Mouse (Mus musculus) olfactory bulb, adult 2 months (tissue): ENCODE results near the gene Akap9. TPM values are rescaled to one million over a fixed set of nuclear protein-coding genes. Genes with fewer than 3 reads are reported as not detected.
"Not testable (repeated sequence)": the region's sequence is repeated elsewhere in the genome, so short reads cannot be mapped to it uniquely, and the experiment has no call there.

Source experiments
- H3K27ac ChIP-seq: fragments of 200-500 bp; 2 replicates; pipeline ENCODE4 v1.5.1; 2012; ENCODE audit warnings: low read depth, low read length; ENCODE audit not compliant: insufficient read depth
- H3K4me1 ChIP-seq: fragments of 200-500 bp; 2 replicates; pipeline ENCODE4 v1.6.1; 2012; ENCODE audit warnings: low read length; ENCODE audit not compliant: control insufficient read depth, insufficient read depth
- H3K4me3 ChIP-seq: fragments of 200-500 bp; 2 replicates; pipeline ENCODE4 v1.5.1; 2012; ENCODE audit warnings: mild to moderate bottlenecking, low read depth, low read length, moderate library complexity; ENCODE audit not compliant: insufficient read depth
- CTCF ChIP-seq: fragments of 200-500 bp; IDR thresholded peaks from 2 replicates; pipeline ENCODE4 v1.5.1; 2012; ENCODE audit warnings: low read depth, mild to moderate bottlenecking, low read length, moderate library complexity; ENCODE audit not compliant: insufficient read depth
- POLR2A ChIP-seq: fragments of 200-500 bp; IDR thresholded peaks from 2 replicates; pipeline ENCODE4 v1.6.1; 2012; ENCODE audit warnings: mild to moderate bottlenecking, low read depth, low read length, moderate library complexity; ENCODE audit not compliant: insufficient read depth
- WGBS: fragments of 180-500 bp; shearing (Covaris S2); methylation state at CpG from one replicate; pipeline ENCODE4 v1.1.7; 2018; 5-methylcytosine and 5-hydroxymethylcytosine counted together
- polyA plus RNA-seq: library from polyadenylated mRNA; stranded (reverse); fragments of >200 nt; gene quantifications from 2 replicates; pipeline ENCODE4 v1.2.4, GENCODE M21; 2012; ENCODE audit warnings: low replicate concordance; ENCODE audit not compliant: missing spikeins, insufficient read depth, insufficient read length

The Akap9 gene
- 166 and 226 TPM in 2 replicates for polyA plus RNA-seq

- Histone ChIP-seq H3K27ac (peak within 1 kb of the TSS; percentile 81), H3K4me1 (peaks cover 5% of the 10 kb centered on the region), H3K4me3 (peak within 1 kb of the TSS; percentile 79)
- TF ChIP-seq CTCF, result no peak
- TF ChIP-seq POLR2A, result peak; percentile 51; the same call in 1 of the 2 replicates
- under 1% methylated on average over 76 of the region's 82 CpGs for WGBS
Measured at GRCm38 (mm10) chr5:3927801-3928689, at the start of gene Akap9. TSS of gene Akap9 (plus strand) at chr5:3928054.

GRCm38 (mm10) chr5:3886862-3887261 is 41.0 kb upstream of the Akap9 start:
- H3K4me1 ChIP-seq, H3K27ac ChIP-seq, H3K4me3 ChIP-seq: not testable (repeated sequence)
- WGBS, result 91% methylated on average over 7 of the region's 7 CpGs

- no peaks in the 10 kb centered on the region for H3K4me1 ChIP-seq
- H3K27ac ChIP-seq, result no peak overlapping the region
- no peak overlapping the region for H3K4me3 ChIP-seq
- TF ChIP-seq CTCF (no peak), POLR2A (no peak)
Measured at GRCm38 (mm10) chr5:3889201-3889600, 38.7 kb upstream of the Akap9 start.

GRCm38 (mm10) chr5:3893459-3894293 is 34.2 kb upstream of the Akap9 start, which contains the start of gene Mterf1a:
TSS of gene Mterf1a (minus strand) at chr5:3893933.
- not testable (repeated sequence) for H3K4me1 ChIP-seq
- WGBS, result under 1% methylated on average over 10 of the region's 47 CpGs

GRCm38 (mm10) chr5:3894294-3894619 is 33.6 kb upstream of the Akap9 start:
- not testable (repeated sequence) for H3K27ac ChIP-seq, H3K4me3 ChIP-seq, H3K4me1 ChIP-seq
- whole genome bisulfite sequencing, result 96% methylated on average over 4 of the region's 4 CpGs

More at GRCm38 (mm10) chr5:3893459-3894293, 34.2 kb upstream of the Akap9 start, which contains the start of gene Mterf1a:
- peak within 1 kb of the TSS; percentile 30; the same call in 1 of the 2 replicates for H3K4me3 ChIP-seq
- not testable (repeated sequence) for H3K27ac ChIP-seq

DNA sequence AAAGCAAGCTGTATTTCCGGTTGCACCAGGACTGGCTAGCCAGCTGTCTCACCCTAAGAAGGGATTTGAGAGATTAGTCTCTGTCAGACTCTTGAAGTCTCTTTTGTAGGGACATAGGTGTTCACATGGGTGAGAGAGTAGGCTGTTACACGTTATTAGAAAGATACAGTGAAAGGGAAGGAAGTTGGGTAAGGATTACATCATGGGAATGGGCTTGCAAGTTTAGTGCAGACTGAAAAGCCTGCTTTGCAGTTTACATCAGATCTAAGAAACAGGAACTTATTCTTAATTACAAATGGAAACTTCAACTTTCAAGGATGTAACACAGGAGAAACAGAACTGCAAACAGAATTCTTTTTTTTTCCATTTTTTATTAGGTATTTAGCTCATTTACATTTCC is 22.4 kb upstream of the Akap9 start:
- no peak for TF ChIP-seq CTCF
- TF ChIP-seq POLR2A, result no peak
- Histone ChIP-seq H3K4me3 (no peak overlapping the region), H3K27ac (no peak overlapping the region), H3K4me1 (no peaks in the 10 kb centered on the region)
- 59% methylated on average over 2 of the region's 2 CpGs for WGBS

DNA sequence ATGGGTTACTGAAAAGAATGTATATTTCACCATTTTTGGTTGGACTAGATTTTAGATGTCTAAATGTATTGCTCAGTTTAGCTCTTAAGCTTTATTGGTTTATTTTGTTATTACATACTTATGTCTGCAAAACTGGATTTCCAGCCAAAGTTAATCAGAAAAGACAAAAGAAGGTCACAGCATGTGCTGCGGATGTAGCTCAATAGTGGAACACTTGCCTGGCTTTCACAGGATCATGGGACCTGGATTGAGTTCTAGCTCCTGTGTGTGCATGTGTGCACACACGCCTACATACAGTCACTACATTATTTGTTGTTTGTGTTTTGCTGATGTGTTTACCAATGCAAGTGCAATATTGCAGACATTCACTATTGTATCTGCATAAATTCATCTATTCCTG is 5.5 kb upstream of the Akap9 start:
- WGBS, result 94% methylated on average over 2 of the region's 2 CpGs
- no peaks in the 10 kb centered on the region for H3K4me1 ChIP-seq
- H3K27ac ChIP-seq, result no peak overlapping the region
- H3K4me3 ChIP-seq, result no peak overlapping the region
- TF ChIP-seq POLR2A (no peak), CTCF (no peak)

- 51% methylated on average over 4 of the region's 4 CpGs for WGBS
- no peak overlapping the region for H3K4me3 ChIP-seq
- H3K27ac ChIP-seq, result no peak overlapping the region
- peaks cover 5% of the 10 kb centered on the region for H3K4me1 ChIP-seq
- TF ChIP-seq POLR2A (no peak), CTCF (no peak)
Measured at GRCm38 (mm10) chr5:3926666-3927065, 1.2 kb upstream of the Akap9 start.

GRCm38 (mm10) chr5:3928690-3929046 is 814 bp downstream of the Akap9 start:
- WGBS, result 0% methylated on average over 12 of the region's 12 CpGs
- H3K27ac ChIP-seq, result no peak overlapping the region
- TF ChIP-seq CTCF, result no peak
- TF ChIP-seq POLR2A, result no peak
- peaks cover 5% of the 10 kb centered on the region for H3K4me1 ChIP-seq
- H3K4me3 ChIP-seq, result peak overlapping the region; percentile 79
